Mouse (Mus musculus) heart, embryonic 14.5 days (tissue): ENCODE measurements around the gene Apol8. TPM values are rescaled to one million over a fixed set of nuclear protein-coding genes. Genes with fewer than 3 reads are reported as not detected.

Experiments
- ATAC-seq: fragments of 200-750 bp; cut with Nextera tagmentation; 2 replicates; pipeline ENCODE4 v1.8.0; 2017; ENCODE audit warnings: low read depth, moderate TSS enrichment; ENCODE audit not compliant: insufficient number of reproducible peaks, insufficient read depth, low FRiP score
- H3K27ac ChIP-seq, 2 experiments: fragments of 200-500 bp in 1 of 2; fragments of 300-500 bp in 1 of 2; sonication (generic) in 1 of 2; replicated peaks in 1 of 2; 2 replicates each; pipeline ENCODE4 v1.5.1; 2012 to 2014; ENCODE audit warnings: low read depth in 2 of 2, low read length in 2 of 2, control low read depth in 1 of 2, mild to moderate bottlenecking in 1 of 2, mixed read lengths in 1 of 2; ENCODE audit not compliant: control insufficient read depth in 1 of 2, insufficient read depth in 1 of 2
- H3K27me3 ChIP-seq: fragments of 300-500 bp; sonication (generic); 2 replicates; pipeline ENCODE4 v1.6.1; 2014; ENCODE audit warnings: mild to moderate bottlenecking, low read length, control low read depth; ENCODE audit not compliant: control insufficient read depth, insufficient read depth
- H3K36me3 ChIP-seq: fragments of 300-500 bp; sonication (generic); 2 replicates; pipeline ENCODE4 v1.6.1; 2014; ENCODE audit warnings: mild to moderate bottlenecking, control low read depth, low read length, mixed read lengths; ENCODE audit not compliant: control insufficient read depth, insufficient read depth
- H3K4me1 ChIP-seq, 2 experiments: fragments of 200-500 bp in 1 of 2; fragments of 300-500 bp in 1 of 2; sonication (generic) in 1 of 2; 2 replicates each; pipeline ENCODE4 v1.6.1; 2012 to 2014; ENCODE audit warnings: low read length in 2 of 2, control low read depth in 1 of 2, mixed read lengths in 1 of 2; ENCODE audit not compliant: control insufficient read depth in 2 of 2, insufficient read depth in 2 of 2
- H3K4me2 ChIP-seq: fragments of 300-500 bp; sonication (generic); 2 replicates; pipeline ENCODE4 v1.6.1; 2014; ENCODE audit warnings: mild to moderate bottlenecking, low read length
- H3K4me3 ChIP-seq, 2 experiments: fragments of 200-500 bp in 1 of 2; fragments of 300-500 bp in 1 of 2; sonication (generic) in 1 of 2; 2 replicates each; pipeline ENCODE4 v1.5.1; 2012 to 2014; ENCODE audit warnings: low read length in 2 of 2, mild to moderate bottlenecking in 2 of 2, control low read depth in 1 of 2, low read depth in 1 of 2, moderate library complexity in 1 of 2; ENCODE audit not compliant: control insufficient read depth in 1 of 2, insufficient read depth in 1 of 2
- H3K9ac ChIP-seq: fragments of 300-500 bp; sonication (generic); 2 replicates; pipeline ENCODE4 v1.6.1; 2014; ENCODE audit warnings: mild to moderate bottlenecking, low read length
- H3K9me3 ChIP-seq: fragments of 300-500 bp; sonication (generic); 2 replicates; pipeline ENCODE4 v1.6.1; 2016; ENCODE audit warnings: low read length, control low read depth; ENCODE audit not compliant: control insufficient read depth
- WGBS: fragments of 180-500 bp; shearing (Covaris S2); extraction: QIAGEN DNeasy Blood & Tissue Kit; methylation state at CpG from one replicate; pipeline ENCODE4 v1.1.7; 2014; 5-methylcytosine and 5-hydroxymethylcytosine counted together
- polyA plus RNA-seq: library from polyadenylated mRNA; unstranded; fragments of >200 nt; fragmentation: Nextera tagmentation; extraction: Ambion mirVana; gene quantifications from 2 replicates; pipeline ENCODE4 v1.2.1, GENCODE M21; 2014

Gene Apol8
- polyA plus RNA-seq, 1 experiment from 2014 or later, result not detected

GRCm38 (mm10) chr15:77766981-77767380 lies 10.2 kb upstream of the Apol8 start:
- H3K27ac ChIP-seq, result no peak overlapping the region
- H3K4me2 ChIP-seq, result no peak overlapping the region
- no peaks in the 10 kb centered on the region for H3K27me3 ChIP-seq
- peaks cover 100% of the 10 kb centered on the region for H3K36me3 ChIP-seq
- H3K9me3 ChIP-seq, result no peaks in the 10 kb centered on the region
- ATAC-seq, result no peak
- H3K9ac ChIP-seq, result no peak overlapping the region
- WGBS, result 93% methylated on average over 11 of the region's 11 CpGs
- H3K4me3 ChIP-seq, result no peak overlapping the region
- H3K4me1 ChIP-seq, result no peaks in the 10 kb centered on the region

- Histone ChIP-seq H3K36me3 (peaks cover 100% of the 10 kb centered on the region), H3K4me3 (no peak overlapping the region), H3K4me1 (no peaks in the 10 kb centered on the region), H3K4me2 (no peak overlapping the region), H3K27me3 (no peaks in the 10 kb centered on the region), H3K9ac (no peak overlapping the region), H3K9me3 (no peaks in the 10 kb centered on the region), H3K27ac (no peak overlapping the region)
- no peak for ATAC-seq
- 93% methylated on average over 16 of the region's 16 CpGs for WGBS
These were observed 8.8 kb upstream of the Apol8 start for GRCm38 (mm10) chr15:77765484-77766093.

GRCm38 (mm10) chr15:77764391-77765006 lies 7.7 kb upstream of the Apol8 start:
- Histone ChIP-seq H3K4me1 (no peaks in the 10 kb centered on the region), H3K9me3 (no peaks in the 10 kb centered on the region), H3K9ac (no peak overlapping the region), H3K27ac (no peak overlapping the region), H3K4me2 (no peak overlapping the region), H3K4me3 (no peak overlapping the region), H3K36me3 (peaks cover 100% of the 10 kb centered on the region), H3K27me3 (no peaks in the 10 kb centered on the region)
- ATAC-seq, result no peak
- WGBS, result 73% methylated on average over 13 of the region's 13 CpGs

- WGBS, result 87% methylated on average over 11 of the region's 11 CpGs
- Histone ChIP-seq H3K4me2 (no peak overlapping the region), H3K9ac (no peak overlapping the region), H3K4me1 (no peaks in the 10 kb centered on the region), H3K9me3 (no peaks in the 10 kb centered on the region), H3K36me3 (peaks cover 94% of the 10 kb centered on the region), H3K27me3 (no peaks in the 10 kb centered on the region), H3K27ac (no peak overlapping the region), H3K4me3 (no peak overlapping the region)
- no peak for ATAC-seq
These were observed 6.9 kb upstream of the Apol8 start for GRCm38 (mm10) chr15:77763702-77764101.

GRCm38 (mm10) chr15:77763050-77763449 lies 6.2 kb upstream of the Apol8 start:
- Histone ChIP-seq H3K4me1 (no peaks in the 10 kb centered on the region), H3K9me3 (no peaks in the 10 kb centered on the region), H3K27ac (no peak overlapping the region), H3K9ac (no peak overlapping the region), H3K36me3 (peaks cover 88% of the 10 kb centered on the region), H3K4me3 (no peak overlapping the region), H3K4me2 (no peak overlapping the region), H3K27me3 (no peaks in the 10 kb centered on the region)
- WGBS, result 88% methylated on average over 16 of the region's 16 CpGs
- ATAC-seq, result no peak

GRCm38 (mm10) chr15:77761561-77762380 lies 5.0 kb upstream of the Apol8 start:
- 75% methylated on average over 22 of the region's 22 CpGs for WGBS
- no peak for ATAC-seq

GRCm38 (mm10) chr15:77761083-77761482 lies 4.3 kb upstream of the Apol8 start:
- WGBS, result 88% methylated on average over 7 of the region's 7 CpGs
- Histone ChIP-seq H3K9ac (no peak overlapping the region), H3K27ac (no peak overlapping the region), H3K36me3 (peaks cover 68% of the 10 kb centered on the region), H3K4me2 (no peak overlapping the region), H3K4me1 (0 out of 4 replicates have a peak, but pooled peaks cover 0 to 2% of the 10 kb centered on the region in 2 experiments), H3K27me3 (no peaks in the 10 kb centered on the region), H3K9me3 (no peaks in the 10 kb centered on the region), H3K4me3 (no peak overlapping the region)
- ATAC-seq, result no peak

More at GRCm38 (mm10) chr15:77761561-77762380, 5.0 kb upstream of the Apol8 start:
- H3K4me1 ChIP-seq, result 0 out of 4 replicates have a peak, but pooled peaks cover 0 to under 1% of the 10 kb centered on the region in 2 experiments
- H3K27me3 ChIP-seq, result no peaks in the 10 kb centered on the region
- no peaks in the 10 kb centered on the region for H3K9me3 ChIP-seq
- H3K36me3 ChIP-seq, result peaks cover 75% of the 10 kb centered on the region
- no peak overlapping the region for H3K4me3 ChIP-seq
- no peak overlapping the region for H3K9ac ChIP-seq
- H3K27ac ChIP-seq, result no peak overlapping the region
- no peak overlapping the region for H3K4me2 ChIP-seq
